Mouse (Mus musculus): ENCODE data around the gene Ptpra. TPM values are rescaled to one million over a fixed set of nuclear protein-coding genes. Genes with fewer than 3 reads are reported as not detected.

Ptpra gene
- polyA plus RNA-seq, 1 experiment = 1.2 TPM

GRCm38 (mm10) chr2:130436769-130437168, 13.3 kb upstream of the Ptpra start:
- H3K36me3 ChIP-seq (ENCODE audit: control insufficient read depth) = peaks cover 73% of the 10 kb centered on the region
- no peaks in the 10 kb centered on the region for H3K9me3 ChIP-seq (ENCODE audit: control insufficient read depth, low read length)
- no peaks in the 10 kb centered on the region for H3K27me3 ChIP-seq (ENCODE audit: control insufficient read depth)
- no peak for TF ChIP-seq TAL1 (IDR thresholded peaks at IDR 0.05; ENCODE audit: low read length)
- TF ChIP-seq GATA1 (IDR thresholded peaks at IDR 0.05; ENCODE audit: low read length) = no peak
- H3K4me3 ChIP-seq (replicated peaks) = no peak overlapping the region
- peaks cover 38% of the 10 kb centered on the region for H3K4me1 ChIP-seq (ENCODE audit: control insufficient read depth)

- no peak overlapping the region for H3K4me3 ChIP-seq (replicated peaks)
- H3K36me3 ChIP-seq (ENCODE audit: control insufficient read depth) = peaks cover 77% of the 10 kb centered on the region
- no peaks in the 10 kb centered on the region for H3K9me3 ChIP-seq (ENCODE audit: control insufficient read depth, low read length)
- H3K4me1 ChIP-seq (ENCODE audit: control insufficient read depth) = peaks cover 47% of the 10 kb centered on the region
- no peaks in the 10 kb centered on the region for H3K27me3 ChIP-seq (ENCODE audit: control insufficient read depth)
- TF ChIP-seq TAL1 (IDR thresholded peaks at IDR 0.05; ENCODE audit: low read length) (no peak), GATA1 (IDR thresholded peaks at IDR 0.05; ENCODE audit: low read length) (no peak)
These were observed 11.2 kb upstream of the Ptpra start for GRCm38 (mm10) chr2:130438861-130439260.

- Histone ChIP-seq H3K4me3 (replicated peaks) (no peak overlapping the region), H3K27me3 (ENCODE audit: control insufficient read depth) (no peaks in the 10 kb centered on the region), H3K36me3 (ENCODE audit: control insufficient read depth) (peaks cover 83% of the 10 kb centered on the region), H3K9me3 (ENCODE audit: control insufficient read depth, low read length) (no peaks in the 10 kb centered on the region), H3K4me1 (ENCODE audit: control insufficient read depth) (peaks cover 47% of the 10 kb centered on the region)
- no peak for TF ChIP-seq TAL1 (IDR thresholded peaks at IDR 0.05; ENCODE audit: low read length)
- TF ChIP-seq GATA1 (IDR thresholded peaks at IDR 0.05; ENCODE audit: low read length) = no peak
These were observed 10.1 kb upstream of the Ptpra start for GRCm38 (mm10) chr2:130439840-130440480.

DNA sequence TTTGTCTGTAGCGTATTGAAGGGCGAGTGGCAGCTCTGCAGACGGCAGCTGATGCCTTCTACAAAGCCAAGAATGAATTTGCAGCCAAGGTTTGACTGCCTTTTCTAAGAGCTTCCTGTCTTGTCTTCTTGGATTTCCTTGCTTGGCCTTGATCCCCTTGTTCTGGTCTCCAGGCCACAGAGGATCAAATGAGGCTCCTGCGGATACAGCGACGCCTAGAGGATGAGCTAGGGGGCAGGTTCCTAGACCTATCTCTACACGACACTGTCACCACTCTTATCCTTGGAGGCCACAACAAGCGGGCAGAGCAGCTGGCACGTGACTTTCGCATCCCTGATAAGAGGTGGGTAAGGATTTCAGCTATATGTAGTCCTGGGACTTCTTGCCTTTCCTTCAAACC, 7.9 kb upstream of the Ptpra start:
- H3K4me3 ChIP-seq (replicated peaks) = no peak overlapping the region
- no peaks in the 10 kb centered on the region for H3K9me3 ChIP-seq (ENCODE audit: control insufficient read depth, low read length)
- TF ChIP-seq GATA1 (IDR thresholded peaks at IDR 0.05; ENCODE audit: low read length) = no peak
- no peak for TF ChIP-seq TAL1 (IDR thresholded peaks at IDR 0.05; ENCODE audit: low read length)
- H3K27me3 ChIP-seq (ENCODE audit: control insufficient read depth) = no peaks in the 10 kb centered on the region
- peaks cover 81% of the 10 kb centered on the region for H3K36me3 ChIP-seq (ENCODE audit: control insufficient read depth)
- H3K4me1 ChIP-seq (ENCODE audit: control insufficient read depth) = peaks cover 47% of the 10 kb centered on the region

DNA sequence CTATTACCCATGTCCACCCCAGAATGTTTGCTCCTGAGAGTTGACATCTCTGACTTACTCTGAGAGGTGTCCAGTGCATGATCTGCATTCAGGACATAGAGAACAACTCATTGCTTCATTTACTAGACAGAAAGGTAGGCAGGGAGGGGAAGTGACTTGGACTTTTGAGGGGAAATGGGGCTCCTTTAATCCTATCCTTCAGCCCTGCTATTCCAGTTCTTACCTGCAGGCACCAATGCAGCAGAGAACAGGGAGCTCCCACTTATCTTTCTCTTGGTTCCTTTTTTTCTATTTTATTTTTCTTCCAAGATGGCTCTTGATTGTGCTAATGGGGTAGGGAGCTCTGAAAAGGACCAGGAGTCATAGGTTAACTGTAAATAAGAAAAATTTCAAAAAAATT, 1.6 kb upstream of the Ptpra start:
- H3K4me3 ChIP-seq (replicated peaks) = no peak overlapping the region
- peaks cover 39% of the 10 kb centered on the region for H3K4me1 ChIP-seq (ENCODE audit: control insufficient read depth)
- H3K27me3 ChIP-seq (ENCODE audit: control insufficient read depth) = peaks cover 20% of the 10 kb centered on the region
- no peaks in the 10 kb centered on the region for H3K9me3 ChIP-seq (ENCODE audit: control insufficient read depth, low read length)
- H3K36me3 ChIP-seq (ENCODE audit: control insufficient read depth) = peaks cover 20% of the 10 kb centered on the region
- no peak for TF ChIP-seq TAL1 (IDR thresholded peaks at IDR 0.05; ENCODE audit: low read length)
- no peak for TF ChIP-seq GATA1 (IDR thresholded peaks at IDR 0.05; ENCODE audit: low read length)

DNA sequence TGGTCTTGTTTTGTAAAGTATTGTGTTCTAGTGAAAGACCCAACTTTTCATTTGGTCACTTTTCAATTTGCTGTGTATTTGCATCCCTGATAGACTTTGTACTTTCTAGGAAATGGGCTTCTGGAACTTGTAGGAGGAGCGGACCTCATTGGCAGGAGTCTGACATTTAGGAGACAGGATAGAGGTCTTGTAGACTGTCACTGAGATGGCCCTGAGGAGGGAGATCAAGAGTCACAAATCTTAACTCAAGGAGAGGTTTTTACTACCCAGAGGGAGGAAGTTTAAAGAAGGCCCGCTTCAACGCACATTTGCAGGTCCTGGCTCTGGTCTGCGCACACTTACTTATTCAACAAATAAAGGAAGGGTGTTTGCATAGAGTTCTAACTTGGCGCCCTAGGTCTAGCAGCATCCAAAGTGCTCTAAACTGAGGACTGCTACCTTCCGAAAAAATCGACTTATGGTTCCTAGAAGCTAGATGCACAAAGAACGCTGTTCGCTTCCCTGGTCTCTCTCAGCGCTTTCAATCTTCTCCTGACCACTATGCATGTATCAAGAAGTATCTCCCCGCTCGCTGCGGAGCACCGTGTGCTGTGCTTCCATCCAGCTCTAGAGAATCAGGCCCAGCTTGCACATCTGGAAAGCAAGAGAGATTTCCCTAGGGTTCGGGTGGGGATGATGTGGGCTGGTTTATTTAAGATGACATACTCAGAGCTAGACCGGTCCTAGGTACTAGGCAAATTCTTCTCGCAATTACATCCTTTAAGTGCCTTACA, 871 bp upstream of the Ptpra start:
- no peak for TF ChIP-seq TAL1 (IDR thresholded peaks at IDR 0.05; ENCODE audit: low read length)
- TF ChIP-seq GATA1 (IDR thresholded peaks at IDR 0.05; ENCODE audit: low read length) = no peak
- Histone ChIP-seq H3K4me1 (ENCODE audit: control insufficient read depth) (peaks cover 42% of the 10 kb centered on the region), H3K36me3 (ENCODE audit: control insufficient read depth) (peaks cover 14% of the 10 kb centered on the region), H3K9me3 (ENCODE audit: control insufficient read depth, low read length) (no peaks in the 10 kb centered on the region), H3K4me3 (replicated peaks) (peak overlapping the region; percentile 95), H3K27me3 (ENCODE audit: control insufficient read depth) (peaks cover 20% of the 10 kb centered on the region)

DNA sequence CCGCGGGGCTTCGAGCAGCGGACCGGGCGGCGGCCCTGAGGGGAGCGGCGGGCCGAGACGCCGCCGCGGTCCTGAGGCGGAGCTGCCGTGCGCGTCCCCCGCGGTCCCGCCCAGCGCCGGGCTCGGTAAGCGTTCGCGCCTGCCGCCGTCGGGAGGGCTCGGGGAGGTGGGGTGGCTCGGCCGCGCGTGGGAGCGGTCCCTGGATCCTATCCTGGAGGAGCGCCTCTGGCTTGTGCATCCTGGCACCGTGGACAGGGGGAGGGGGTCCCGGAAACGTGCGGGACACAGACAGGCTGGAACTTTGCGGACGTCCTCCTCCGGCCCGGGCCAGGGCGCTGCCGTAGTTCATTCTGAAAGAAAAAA, 337 bp downstream of the Ptpra start:
- TF ChIP-seq GATA1 (IDR thresholded peaks at IDR 0.05; ENCODE audit: low read length) = no peak
- TF ChIP-seq TAL1 (IDR thresholded peaks at IDR 0.05; ENCODE audit: low read length) = no peak
- Histone ChIP-seq H3K4me1 (ENCODE audit: control insufficient read depth) (peaks cover 52% of the 10 kb centered on the region), H3K27me3 (ENCODE audit: control insufficient read depth) (peaks cover 20% of the 10 kb centered on the region), H3K36me3 (ENCODE audit: control insufficient read depth) (peaks cover 9% of the 10 kb centered on the region), H3K4me3 (replicated peaks) (peak overlapping the region; percentile 95), H3K9me3 (ENCODE audit: control insufficient read depth, low read length) (no peaks in the 10 kb centered on the region)

DNA sequence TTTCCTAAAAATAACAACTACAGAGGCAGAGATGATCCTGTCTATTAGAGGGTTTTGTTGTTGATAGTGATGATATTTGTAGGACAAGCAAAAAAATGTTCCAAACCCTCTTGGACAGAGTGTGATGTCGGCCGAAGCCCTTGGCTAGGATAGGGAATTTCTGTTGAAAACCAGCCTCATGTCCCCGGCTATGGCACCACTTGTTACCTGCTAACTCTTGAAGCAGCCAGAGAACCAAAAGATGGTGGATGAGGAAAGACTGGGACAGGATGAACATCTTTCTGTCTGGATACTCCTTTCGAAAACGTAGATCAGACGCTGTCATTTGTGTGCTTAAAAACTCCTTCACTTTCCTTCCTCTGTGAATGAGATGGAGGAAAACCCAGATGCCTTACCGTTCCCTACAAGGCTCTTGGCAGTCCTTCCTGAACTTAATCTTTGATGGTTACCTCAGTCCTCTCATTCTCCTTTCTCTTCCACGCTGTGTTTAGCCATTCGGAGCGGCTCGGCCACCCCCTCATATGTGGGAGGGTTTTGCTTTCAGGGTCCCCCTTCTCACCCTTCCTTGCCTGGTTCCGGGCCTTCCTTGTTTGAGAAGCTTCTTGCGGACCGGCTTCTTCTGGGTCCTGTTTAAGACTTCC, 1.1 kb downstream of the Ptpra start:
- H3K27me3 ChIP-seq (ENCODE audit: control insufficient read depth) = peaks cover 20% of the 10 kb centered on the region
- TF ChIP-seq TAL1 (IDR thresholded peaks at IDR 0.05; ENCODE audit: low read length) (no peak), GATA1 (IDR thresholded peaks at IDR 0.05; ENCODE audit: low read length) (no peak)
- no peaks in the 10 kb centered on the region for H3K9me3 ChIP-seq (ENCODE audit: control insufficient read depth, low read length)
- peaks cover 52% of the 10 kb centered on the region for H3K4me1 ChIP-seq (ENCODE audit: control insufficient read depth)
- H3K36me3 ChIP-seq (ENCODE audit: control insufficient read depth) = peaks cover 11% of the 10 kb centered on the region
- H3K4me3 ChIP-seq (replicated peaks) = peak overlapping the region; percentile 95

DNA sequence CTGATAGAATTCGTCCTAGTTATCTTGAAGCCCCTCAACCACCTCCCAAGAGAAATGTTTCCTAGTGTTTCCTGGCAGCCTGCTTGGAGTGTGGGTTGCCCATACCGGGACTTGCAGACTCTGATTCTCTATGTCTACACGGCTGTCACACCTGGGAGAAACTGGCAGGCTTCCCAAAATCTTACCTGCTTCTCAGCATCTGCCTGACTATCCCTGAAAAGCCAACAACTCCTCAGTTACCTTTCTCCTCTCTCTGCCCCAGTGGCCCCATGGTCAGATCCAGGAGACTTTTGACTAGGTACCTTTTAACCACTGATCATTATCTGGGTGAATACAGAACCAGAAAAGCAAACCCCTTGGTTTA, 1.6 kb downstream of the Ptpra start:
- peaks cover 12% of the 10 kb centered on the region for H3K36me3 ChIP-seq (ENCODE audit: control insufficient read depth)
- peaks cover 20% of the 10 kb centered on the region for H3K27me3 ChIP-seq (ENCODE audit: control insufficient read depth)
- peaks cover 53% of the 10 kb centered on the region for H3K4me1 ChIP-seq (ENCODE audit: control insufficient read depth)
- TF ChIP-seq GATA1 (IDR thresholded peaks at IDR 0.05; ENCODE audit: low read length) (no peak), TAL1 (IDR thresholded peaks at IDR 0.05; ENCODE audit: low read length) (no peak)
- peak overlapping the region; percentile 95 for H3K4me3 ChIP-seq (replicated peaks)
- H3K9me3 ChIP-seq (ENCODE audit: control insufficient read depth, low read length) = no peaks in the 10 kb centered on the region
